Mouse (Mus musculus) stomach, embryonic 16.5 days (tissue): ENCODE measurements at regions not wholly inside any gene's neighbourhood (a gene's known extent, or its start where the extent isn't known, plus 50 kb on each side); places are given as distances from the start of the nearest gene placed in this dataset. TPM values are rescaled to one million over a fixed set of nuclear protein-coding genes. Genes with fewer than 3 reads are reported as not detected.

Source experiments
- ATAC-seq: fragments of 200-750 bp; cut with Nextera tagmentation; 2 replicates; pipeline ENCODE4 v1.8.0; 2017; ENCODE audit warnings: moderate number of reproducible peaks, moderate TSS enrichment; ENCODE audit not compliant: insufficient read depth, low FRiP score
- H3K27ac ChIP-seq: fragments of 300-500 bp; sonication (generic); 2 replicates; pipeline ENCODE4 v1.5.1; 2014; ENCODE audit warnings: low read length
- H3K27me3 ChIP-seq: fragments of 300-500 bp; sonication (generic); 2 replicates; pipeline ENCODE4 v1.6.1; 2014; ENCODE audit warnings: low read length, control low read depth, mixed read lengths; ENCODE audit not compliant: control insufficient read depth, insufficient read depth
- H3K36me3 ChIP-seq: fragments of 300-500 bp; sonication (generic); 2 replicates; pipeline ENCODE4 v1.6.1; 2014; ENCODE audit warnings: low read length; ENCODE audit not compliant: control insufficient read depth, insufficient read depth
- H3K4me1 ChIP-seq: fragments of 300-500 bp; sonication (generic); 2 replicates; pipeline ENCODE4 v1.6.1; 2014; ENCODE audit warnings: low read length, control low read depth, mixed read lengths; ENCODE audit not compliant: control insufficient read depth, insufficient read depth
- H3K4me2 ChIP-seq: fragments of 300-500 bp; sonication (generic); 2 replicates; pipeline ENCODE4 v1.6.1; 2014; ENCODE audit warnings: low read depth, low read length, mixed read lengths
- H3K4me3 ChIP-seq: fragments of 300-500 bp; sonication (generic); replicated peaks from 2 replicates; pipeline ENCODE4 v1.5.1; 2014; ENCODE audit warnings: mild to moderate bottlenecking, low read length
- H3K9ac ChIP-seq: fragments of 300-500 bp; sonication (generic); 2 replicates; pipeline ENCODE4 v1.6.1; 2014; ENCODE audit warnings: low read length
- H3K9me3 ChIP-seq: fragments of 300-500 bp; sonication (generic); replicated peaks from 2 replicates; pipeline ENCODE4 v1.6.1; 2016; ENCODE audit warnings: low read length, control low read depth; ENCODE audit not compliant: control insufficient read depth
- WGBS: fragments of 180-500 bp; shearing (Covaris S2); extraction: QIAGEN DNeasy Blood & Tissue Kit; methylation state at CpG from one replicate; pipeline ENCODE4 v1.1.7; 2014; 5-methylcytosine and 5-hydroxymethylcytosine counted together
- microRNA-seq: library from miRNA; unstranded; fragments of <30 nt; microRNA quantifications from one replicate; pipeline ENCODE4, GENCODE M21; 2016

DNA sequence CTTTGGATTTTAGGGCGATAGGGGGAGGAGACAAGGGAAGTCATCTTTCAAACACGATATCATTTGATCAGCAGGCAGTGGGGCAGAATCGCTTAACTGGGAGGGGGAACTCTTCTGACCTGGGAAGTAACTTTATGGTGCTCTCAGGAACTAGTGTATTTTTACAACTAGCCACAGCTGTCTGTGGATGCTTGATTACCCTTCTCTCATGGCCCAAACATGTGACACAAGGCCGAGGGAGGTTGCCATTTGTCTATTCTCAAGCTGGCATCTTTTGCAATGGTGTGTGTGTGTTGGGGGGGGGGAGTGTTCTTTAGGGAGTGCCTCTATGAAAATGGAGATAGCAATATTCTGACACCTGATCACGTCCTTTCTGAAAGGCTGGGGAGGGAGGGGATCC, 246.1 kb downstream of the Atp6ap1l start:
- no peak for ATAC-seq
- no peak overlapping the region for H3K4me3 ChIP-seq
- no peaks in the 10 kb centered on the region for H3K36me3 ChIP-seq
- no peaks in the 10 kb centered on the region for H3K9me3 ChIP-seq
- no peaks in the 10 kb centered on the region for H3K4me1 ChIP-seq
- H3K27ac ChIP-seq = no peak overlapping the region
- no peak overlapping the region for H3K4me2 ChIP-seq
- no peaks in the 10 kb centered on the region for H3K27me3 ChIP-seq
- WGBS = 61% methylated on average over 5 of the region's 5 CpGs
- H3K9ac ChIP-seq = no peak overlapping the region

GRCm38 (mm10) chr13:90646356-90646755, 258.8 kb downstream of the Atp6ap1l start:
- no peaks in the 10 kb centered on the region for H3K4me1 ChIP-seq
- 76% methylated on average over 4 of the region's 4 CpGs for WGBS
- H3K4me3 ChIP-seq = no peak overlapping the region
- no peak for ATAC-seq
- no peaks in the 10 kb centered on the region for H3K36me3 ChIP-seq
- no peaks in the 10 kb centered on the region for H3K9me3 ChIP-seq
- H3K27ac ChIP-seq = no peak overlapping the region
- no peak overlapping the region for H3K9ac ChIP-seq
- no peak overlapping the region for H3K4me2 ChIP-seq
- no peaks in the 10 kb centered on the region for H3K27me3 ChIP-seq

GRCm38 (mm10) chr13:90644216-90644615, 260.9 kb downstream of the Atp6ap1l start:
- Histone ChIP-seq H3K4me2 (no peak overlapping the region), H3K4me3 (no peak overlapping the region), H3K27me3 (no peaks in the 10 kb centered on the region), H3K9me3 (no peaks in the 10 kb centered on the region), H3K4me1 (no peaks in the 10 kb centered on the region), H3K9ac (no peak overlapping the region), H3K27ac (no peak overlapping the region), H3K36me3 (no peaks in the 10 kb centered on the region)
- ATAC-seq = no peak

DNA sequence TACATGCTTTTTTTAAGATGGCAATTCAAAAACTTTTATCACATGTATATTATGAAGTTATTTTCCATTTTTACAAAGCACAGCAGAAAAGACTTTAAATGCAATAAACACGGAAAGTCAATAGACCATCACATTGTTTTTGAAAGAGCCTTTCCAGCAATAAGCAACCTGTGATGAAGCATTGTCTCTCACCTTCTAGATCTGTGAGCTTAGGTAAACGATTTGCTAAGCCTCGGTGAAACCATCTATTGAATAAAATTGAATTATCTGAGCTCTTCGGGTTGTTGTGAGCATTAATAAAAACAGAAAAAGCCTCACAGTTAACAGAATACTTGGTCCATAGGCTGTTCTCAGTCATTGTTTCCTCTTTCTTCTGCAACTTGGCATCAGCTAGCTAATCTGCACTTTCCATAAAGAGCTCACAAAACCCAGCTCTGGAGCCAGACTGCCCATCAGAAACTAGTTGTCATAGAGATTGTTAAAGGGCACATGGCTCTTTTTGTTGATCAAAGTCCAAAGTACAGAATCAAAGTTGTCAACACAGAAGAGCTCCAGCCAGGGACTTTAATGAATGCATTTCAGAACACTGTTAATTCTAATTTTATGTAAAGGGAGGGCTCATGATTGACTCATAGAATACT, 261.5 kb downstream of the Atp6ap1l start:
- Histone ChIP-seq H3K4me1 (no peaks in the 10 kb centered on the region), H3K27ac (no peak overlapping the region), H3K27me3 (no peaks in the 10 kb centered on the region), H3K36me3 (no peaks in the 10 kb centered on the region), H3K9ac (no peak overlapping the region), H3K4me2 (no peak overlapping the region), H3K4me3 (no peak overlapping the region), H3K9me3 (no peaks in the 10 kb centered on the region)
- WGBS = 67% methylated on average over 4 of the region's 4 CpGs
- ATAC-seq = no peak

GRCm38 (mm10) chr13:90643109-90643508, 262.0 kb downstream of the Atp6ap1l start:
- Histone ChIP-seq H3K4me3 (no peak overlapping the region), H3K9me3 (no peaks in the 10 kb centered on the region), H3K36me3 (no peaks in the 10 kb centered on the region), H3K27me3 (no peaks in the 10 kb centered on the region), H3K4me2 (no peak overlapping the region), H3K4me1 (no peaks in the 10 kb centered on the region), H3K9ac (no peak overlapping the region), H3K27ac (no peak overlapping the region)
- WGBS = 36% methylated on average over 4 of the region's 4 CpGs
- ATAC-seq = no peak

GRCm38 (mm10) chr13:90642206-90642823, 262.8 kb downstream of the Atp6ap1l start:
- H3K27me3 ChIP-seq = no peaks in the 10 kb centered on the region
- 74% methylated on average over 5 of the region's 5 CpGs for WGBS

More at GRCm38 (mm10) chr13:90642206-90642823, 262.8 kb downstream of the Atp6ap1l start:
- Histone ChIP-seq H3K4me2 (no peak overlapping the region), H3K4me3 (no peak overlapping the region), H3K9ac (no peak overlapping the region), H3K36me3 (no peaks in the 10 kb centered on the region), H3K9me3 (no peaks in the 10 kb centered on the region), H3K27ac (no peak overlapping the region), H3K4me1 (no peaks in the 10 kb centered on the region)
- ATAC-seq = no peak

Small RNA genes in the stretch of these regions (microRNA-seq; reads per million reads assigned to microRNA genes)
- not detected for gene Gm44338
